Mouse (Mus musculus) ovary, postnatal 10 days (tissue): ENCODE measurements around the gene Asrgl1.
"Not testable (repeated sequence)": the region's sequence is repeated elsewhere in the genome, so short reads cannot be mapped to it uniquely, and the experiment has no call there.

ENCODE experiments used
- DNase-seq: peaks from one replicate; pipeline ENCODE4 v3.0.0; 2022; ENCODE audit warnings: low spot score

Gene Asrgl1

GRCm38 (mm10) chr19:9105101-9105685 is 30.2 kb downstream of the Asrgl1 start:
- no peak for DNase-seq

- no peak for DNase-seq
These were observed 31.4 kb downstream of the Asrgl1 start for GRCm38 (mm10) chr19:9103986-9104385.

GRCm38 (mm10) chr19:9101062-9101457 is 34.4 kb downstream of the Asrgl1 start:
- no peak for DNase-seq

- DNase-seq = no peak
These were observed 35.0 kb downstream of the Asrgl1 start for GRCm38 (mm10) chr19:9100297-9101061.

- DNase-seq = no peak
These were observed 35.7 kb downstream of the Asrgl1 start for GRCm38 (mm10) chr19:9099751-9100150.

GRCm38 (mm10) chr19:9097441-9097840 is 38.0 kb downstream of the Asrgl1 start:
- no peak for DNase-seq

- DNase-seq = no peak
These were observed 40.3 kb downstream of the Asrgl1 start for GRCm38 (mm10) chr19:9095111-9095510.

- DNase-seq = no peak
These were observed 44.7 kb downstream of the Asrgl1 start for GRCm38 (mm10) chr19:9090709-9091108.

GRCm38 (mm10) chr19:9090191-9090590 is 45.2 kb downstream of the Asrgl1 start:
- DNase-seq = no peak

GRCm38 (mm10) chr19:9087821-9088220 is 47.6 kb downstream of the Asrgl1 start, which contains the start of gene Scgb1a1:
Gene Scgb1a1, minus strand, starts transcription at chr19:9087958.
- DNase-seq = no peak

GRCm38 (mm10) chr19:9083892-9084291 is 51.5 kb downstream of the Asrgl1 start:
- not testable (repeated sequence) for DNase-seq

GRCm38 (mm10) chr19:9083010-9083355 is 52.5 kb downstream of the Asrgl1 start:
- DNase-seq = no peak

GRCm38 (mm10) chr19:9082191-9083009 is 53.0 kb downstream of the Asrgl1 start:
- peak; percentile 65 for DNase-seq

GRCm38 (mm10) chr19:9081311-9082190 is 53.9 kb downstream of the Asrgl1 start:
- DNase-seq = no peak

GRCm38 (mm10) chr19:9079916-9080315 is 55.5 kb downstream of the Asrgl1 start:
- DNase-seq = no peak

- DNase-seq = no peak
These were observed 58.3 kb downstream of the Asrgl1 start for GRCm38 (mm10) chr19:9076982-9077660.

- DNase-seq = no peak
These were observed 59.4 kb downstream of the Asrgl1 start for GRCm38 (mm10) chr19:9076035-9076434.

GRCm38 (mm10) chr19:9075558-9075957 is 59.9 kb downstream of the Asrgl1 start:
- no peak for DNase-seq

- DNase-seq = no peak
These were observed 61.0 kb downstream of the Asrgl1 start for GRCm38 (mm10) chr19:9074424-9074823.

GRCm38 (mm10) chr19:9073776-9074411 is 61.5 kb downstream of the Asrgl1 start:
- DNase-seq = no peak

- no peak for DNase-seq
These were observed 63.3 kb downstream of the Asrgl1 start for GRCm38 (mm10) chr19:9072157-9072530.
